Mouse (Mus musculus): ENCODE measurements around the gene Ube3c. TPM values are rescaled to one million over a fixed set of nuclear protein-coding genes. Genes with fewer than 3 reads are reported as not detected.
"Not testable (repeated sequence)": the region's sequence is repeated elsewhere in the genome, so short reads cannot be mapped to it uniquely, and the experiment has no call there.

Gene Ube3c
- polyA plus RNA-seq, 1 experiment from 2014 or later, result 42.9 TPM

- no peak overlapping the region for H3K4me2 ChIP-seq (ENCODE audit: low read depth)
- H3K27me3 ChIP-seq (ENCODE audit: control insufficient read depth, insufficient read depth, low read length), result no peaks in the 10 kb centered on the region
- H3K9ac ChIP-seq (ENCODE audit: low read length), result no peak overlapping the region
- H3K9me3 ChIP-seq (ENCODE audit: control insufficient read depth, low read length), result no peaks in the 10 kb centered on the region
- no peak overlapping the region for H3K4me3 ChIP-seq (ENCODE audit: low read depth, low read length)
- H3K4me1 ChIP-seq (ENCODE audit: control insufficient read depth, insufficient read depth, low read length), result no peaks in the 10 kb centered on the region
- DNase-seq (ENCODE audit: low spot score) (no peak), ATAC-seq (ENCODE audit: insufficient read depth, low FRiP score, low TSS enrichment) (no peak)
- no peak overlapping the region for H3K27ac ChIP-seq (ENCODE audit: low read depth, low read length)
- H3K36me3 ChIP-seq (ENCODE audit: control insufficient read depth, insufficient read depth, low read length), result no peaks in the 10 kb centered on the region; the same call in 1 of the 2 replicates
- WGBS, result 96% methylated on average over 3 of the region's 3 CpGs
Observed at GRCm38 (mm10) chr5:29657590-29658339, 88.7 kb downstream of the Ube3c start.

GRCm38 (mm10) chr5:29661246-29661645, 92.2 kb downstream of the Ube3c start:
- not testable (repeated sequence) for ATAC-seq (ENCODE audit: insufficient read depth, low FRiP score, low TSS enrichment); H3K9me3 ChIP-seq (ENCODE audit: control insufficient read depth, low read length); DNase-seq (ENCODE audit: low spot score); H3K4me3 ChIP-seq (ENCODE audit: low read depth, low read length); H3K4me2 ChIP-seq (ENCODE audit: low read depth); H3K4me1 ChIP-seq (ENCODE audit: control insufficient read depth, insufficient read depth, low read length); H3K9ac ChIP-seq (ENCODE audit: low read length); H3K27me3 ChIP-seq (ENCODE audit: control insufficient read depth, insufficient read depth, low read length); H3K36me3 ChIP-seq (ENCODE audit: control insufficient read depth, insufficient read depth, low read length); H3K27ac ChIP-seq (ENCODE audit: low read depth, low read length)
- 92% methylated on average over 4 of the region's 4 CpGs for WGBS

GRCm38 (mm10) chr5:29665391-29665790, 96.3 kb downstream of the Ube3c start:
- no peak overlapping the region for H3K4me2 ChIP-seq (ENCODE audit: low read depth)
- H3K27me3 ChIP-seq (ENCODE audit: control insufficient read depth, insufficient read depth, low read length), result no peaks in the 10 kb centered on the region
- 89% methylated on average over 2 of the region's 2 CpGs for WGBS
- ATAC-seq (ENCODE audit: insufficient read depth, low FRiP score, low TSS enrichment) (no peak), DNase-seq (ENCODE audit: low spot score) (no peak)
- H3K4me1 ChIP-seq (ENCODE audit: control insufficient read depth, insufficient read depth, low read length), result no peaks in the 10 kb centered on the region
- no peak overlapping the region for H3K4me3 ChIP-seq (ENCODE audit: low read depth, low read length)
- no peaks in the 10 kb centered on the region for H3K9me3 ChIP-seq (ENCODE audit: control insufficient read depth, low read length)
- H3K27ac ChIP-seq (ENCODE audit: low read depth, low read length), result no peak overlapping the region
- no peak overlapping the region for H3K9ac ChIP-seq (ENCODE audit: low read length)
- H3K36me3 ChIP-seq (ENCODE audit: control insufficient read depth, insufficient read depth, low read length), result 0 out of 2 replicates have a peak, but pooled peaks cover 4% of the 10 kb centered on the region

- no peak for ATAC-seq (ENCODE audit: insufficient read depth, low FRiP score, low TSS enrichment)
- no peak for DNase-seq (ENCODE audit: low spot score)
- WGBS, result 95% methylated on average over 4 of the region's 4 CpGs
- H3K36me3 ChIP-seq (ENCODE audit: control insufficient read depth, insufficient read depth, low read length), result peaks cover 4% of the 10 kb centered on the region
- no peaks in the 10 kb centered on the region for H3K27me3 ChIP-seq (ENCODE audit: control insufficient read depth, insufficient read depth, low read length)
- H3K9me3 ChIP-seq (ENCODE audit: control insufficient read depth, low read length), result no peaks in the 10 kb centered on the region
- H3K4me1 ChIP-seq (ENCODE audit: control insufficient read depth, insufficient read depth, low read length), result no peaks in the 10 kb centered on the region
- H3K4me2 ChIP-seq (ENCODE audit: low read depth), result no peak overlapping the region
- H3K4me3 ChIP-seq (ENCODE audit: low read depth, low read length), result no peak overlapping the region
- no peak overlapping the region for H3K9ac ChIP-seq (ENCODE audit: low read length)
- no peak overlapping the region for H3K27ac ChIP-seq (ENCODE audit: low read depth, low read length)
Observed at GRCm38 (mm10) chr5:29672551-29672950, 103.5 kb downstream of the Ube3c start.

- Histone ChIP-seq H3K9ac (ENCODE audit: low read length) (no peak overlapping the region), H3K4me1 (ENCODE audit: control insufficient read depth, insufficient read depth, low read length) (no peaks in the 10 kb centered on the region), H3K36me3 (ENCODE audit: control insufficient read depth, insufficient read depth, low read length) (peaks cover 2% of the 10 kb centered on the region), H3K27ac (ENCODE audit: low read depth, low read length) (no peak overlapping the region), H3K9me3 (ENCODE audit: control insufficient read depth, low read length) (no peaks in the 10 kb centered on the region), H3K4me2 (ENCODE audit: low read depth) (no peak overlapping the region), H3K4me3 (ENCODE audit: low read depth, low read length) (no peak overlapping the region), H3K27me3 (ENCODE audit: control insufficient read depth, insufficient read depth, low read length) (no peaks in the 10 kb centered on the region)
- WGBS, result 97% methylated on average over 4 of the region's 4 CpGs
- ATAC-seq (ENCODE audit: insufficient read depth, low FRiP score, low TSS enrichment) (no peak), DNase-seq (ENCODE audit: low spot score) (no peak)
Observed at GRCm38 (mm10) chr5:29674305-29674704, 105.3 kb downstream of the Ube3c start.

- Histone ChIP-seq H3K4me3 (ENCODE audit: low read depth, low read length) (no peak overlapping the region), H3K9ac (ENCODE audit: low read length) (no peak overlapping the region), H3K9me3 (ENCODE audit: control insufficient read depth, low read length) (no peaks in the 10 kb centered on the region), H3K4me2 (ENCODE audit: low read depth) (no peak overlapping the region), H3K27ac (ENCODE audit: low read depth, low read length) (no peak overlapping the region), H3K4me1 (ENCODE audit: control insufficient read depth, insufficient read depth, low read length) (no peaks in the 10 kb centered on the region), H3K36me3 (ENCODE audit: control insufficient read depth, insufficient read depth, low read length) (peaks cover 5% of the 10 kb centered on the region), H3K27me3 (ENCODE audit: control insufficient read depth, insufficient read depth, low read length) (no peaks in the 10 kb centered on the region)
- 96% methylated on average over 3 of the region's 3 CpGs for WGBS
- ATAC-seq (ENCODE audit: insufficient read depth, low FRiP score, low TSS enrichment) (no peak), DNase-seq (ENCODE audit: low spot score) (no peak)
Observed at GRCm38 (mm10) chr5:29676445-29676844, 107.4 kb downstream of the Ube3c start.

- Histone ChIP-seq H3K36me3 (ENCODE audit: control insufficient read depth, insufficient read depth, low read length) (no peaks in the 10 kb centered on the region), H3K4me2 (ENCODE audit: low read depth) (no peak overlapping the region), H3K9ac (ENCODE audit: low read length) (no peak overlapping the region), H3K4me3 (ENCODE audit: low read depth, low read length) (no peak overlapping the region), H3K4me1 (ENCODE audit: control insufficient read depth, insufficient read depth, low read length) (no peaks in the 10 kb centered on the region), H3K27ac (ENCODE audit: low read depth, low read length) (no peak overlapping the region), H3K27me3 (ENCODE audit: control insufficient read depth, insufficient read depth, low read length) (no peaks in the 10 kb centered on the region), H3K9me3 (ENCODE audit: control insufficient read depth, low read length) (no peaks in the 10 kb centered on the region)
- WGBS, result 87% methylated on average over 4 of the region's 4 CpGs
- ATAC-seq (ENCODE audit: insufficient read depth, low FRiP score, low TSS enrichment) (no peak), DNase-seq (ENCODE audit: low spot score) (no peak)
Observed at GRCm38 (mm10) chr5:29685085-29685484, 116.0 kb downstream of the Ube3c start.

- WGBS, result 59% methylated on average over 3 of the region's 3 CpGs
Observed at GRCm38 (mm10) chr5:29687671-29688070, 118.6 kb downstream of the Ube3c start.

GRCm38 (mm10) chr5:29688352-29688751, 119.3 kb downstream of the Ube3c start:
- H3K4me3 ChIP-seq (ENCODE audit: low read depth, low read length), result no peak overlapping the region
- H3K36me3 ChIP-seq (ENCODE audit: control insufficient read depth, insufficient read depth, low read length), result no peaks in the 10 kb centered on the region
- H3K27ac ChIP-seq (ENCODE audit: low read depth, low read length), result no peak overlapping the region
- H3K9ac ChIP-seq (ENCODE audit: low read length), result no peak overlapping the region
- H3K4me2 ChIP-seq (ENCODE audit: low read depth), result no peak overlapping the region
- no peaks in the 10 kb centered on the region for H3K9me3 ChIP-seq (ENCODE audit: control insufficient read depth, low read length)
- 64% methylated on average over 7 of the region's 7 CpGs for WGBS
- no peak for DNase-seq (ENCODE audit: low spot score)
- no peaks in the 10 kb centered on the region for H3K27me3 ChIP-seq (ENCODE audit: control insufficient read depth, insufficient read depth, low read length)
- no peaks in the 10 kb centered on the region for H3K4me1 ChIP-seq (ENCODE audit: control insufficient read depth, insufficient read depth, low read length)
- no peak for ATAC-seq (ENCODE audit: insufficient read depth, low FRiP score, low TSS enrichment)

More at GRCm38 (mm10) chr5:29687671-29688070, 118.6 kb downstream of the Ube3c start:
- Histone ChIP-seq H3K27ac (ENCODE audit: low read depth, low read length) (no peak overlapping the region), H3K36me3 (ENCODE audit: control insufficient read depth, insufficient read depth, low read length) (no peaks in the 10 kb centered on the region), H3K9ac (ENCODE audit: low read length) (no peak overlapping the region), H3K4me3 (ENCODE audit: low read depth, low read length) (no peak overlapping the region), H3K4me1 (ENCODE audit: control insufficient read depth, insufficient read depth, low read length) (no peaks in the 10 kb centered on the region), H3K27me3 (ENCODE audit: control insufficient read depth, insufficient read depth, low read length) (no peaks in the 10 kb centered on the region), H3K4me2 (ENCODE audit: low read depth) (no peak overlapping the region), H3K9me3 (ENCODE audit: control insufficient read depth, low read length) (no peaks in the 10 kb centered on the region)
- ATAC-seq (ENCODE audit: insufficient read depth, low FRiP score, low TSS enrichment), result no peak; the same call in 1 of the 2 replicates
- DNase-seq (ENCODE audit: low spot score), result peak; percentile 61
